Mouse (Mus musculus): ENCODE data around the gene Sall4. TPM values are rescaled to one million over a fixed set of nuclear protein-coding genes. Genes with fewer than 3 reads are reported as not detected.

Gene Sall4
- total RNA-seq, 2 experiments from 2014 or later = 0.13 to 0.23 TPM

Other genes with a start within 250 kb of the Sall4 start
- gene Nfatc2, start 166.3 kb downstream of the Sall4 start, total RNA-seq (2021) = 10 to 100 TPM; 18.6 to 20.5 TPM
- gene Atp9a, start 25.5 kb downstream of the Sall4 start, total RNA-seq (2021) = 100 to 1,000 TPM; 426 to 444 TPM
- gene Zfp64, start 187.6 kb upstream of the Sall4 start, total RNA-seq (2021) = 10 to 100 TPM; 19.3 to 19.8 TPM